9 mouse cellular contexts compared by ENCODE assay signal in the genomic region with DNA sequence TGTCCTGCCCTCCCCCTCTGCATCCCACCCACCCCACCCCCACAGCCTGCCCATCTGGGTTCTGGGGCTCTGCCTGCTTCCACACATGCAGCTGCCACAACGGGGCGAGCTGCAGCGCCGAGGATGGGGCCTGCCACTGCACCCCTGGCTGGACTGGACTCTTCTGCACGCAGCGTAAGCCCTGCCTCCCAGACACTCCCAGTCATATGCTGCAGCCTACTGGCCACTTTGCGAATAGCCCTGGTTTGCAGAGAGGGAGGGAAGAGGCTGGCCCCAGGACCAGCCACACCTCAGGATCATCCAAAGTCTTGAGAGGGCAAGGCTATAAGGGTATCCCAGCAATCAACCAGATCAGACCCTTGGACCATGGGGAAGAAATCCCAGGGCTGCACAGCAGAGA. TPM values are rescaled to one million over a fixed set of nuclear protein-coding genes. Genes with fewer than 3 reads are reported as not detected.
A peak's percentile ranks its signal among the peaks of the same experiment; 100 is the strongest.
DNase-seq lines count a peak whose midpoint lies in the region; ATAC-seq and TF ChIP-seq lines count a peak whose summit lies in the region.
"Had no signal": no experiment of that assay in that cellular context is flagged by ENCODE, and none has a peak within 500 bp of the region (broad histone marks: within the 10 kb centered on the region; RNA-seq: fewer than 3 reads in every experiment).

No protein-coding gene starts in this region.

- H3K4me2 ChIP-seq in kidney, postnatal 0 days (ENCODE audit: low read length), result no peak overlapping the region
- no peak overlapping the region for H3K4me2 ChIP-seq in neural tube, embryonic 14.5 days (ENCODE audit: low read depth, low read length)
- H3K4me2 ChIP-seq: embryonic facial prominence, embryonic 13.5 days had no signal

- H3K27me3 ChIP-seq in kidney, postnatal 0 days (ENCODE audit: insufficient read depth, low read length), result no peaks in the 10 kb centered on the region
- H3K27me3 ChIP-seq in neural tube, embryonic 14.5 days (ENCODE audit: control insufficient read depth, insufficient read depth, low read length), result no peaks in the 10 kb centered on the region
- H3K27me3 ChIP-seq: embryonic facial prominence, embryonic 13.5 days had no signal

- no peak overlapping the region for H3K27ac ChIP-seq in kidney, postnatal 0 days
- H3K27ac ChIP-seq in neural tube, embryonic 14.5 days (ENCODE audit: low read depth, low read length), result no peak overlapping the region
- H3K27ac ChIP-seq: embryonic facial prominence, embryonic 13.5 days had no signal

- peak; percentile 78 for ATAC-seq in kidney, postnatal 0 days (replicated peaks; ENCODE audit: low FRiP score, low read depth)
- peak; percentile 74; the same call in 1 of the 2 replicates for ATAC-seq in neural tube, embryonic 14.5 days (ENCODE audit: low read depth)

- 6% methylated on average over 7 of the region's 7 CpGs for WGBS in kidney, postnatal 0 days
- WGBS in neural tube, embryonic 14.5 days, result 5% methylated on average over 7 of the region's 7 CpGs

- peaks cover 14% of the 10 kb centered on the region; the same call in 1 of the 2 replicates for H3K4me1 ChIP-seq in kidney, postnatal 0 days (replicated peaks; ENCODE audit: insufficient read depth, low read length)
- H3K4me1 ChIP-seq in neural tube, embryonic 14.5 days (ENCODE audit: control insufficient read depth, insufficient read depth, low read length), result no peaks in the 10 kb centered on the region

- no peak overlapping the region for H3K9ac ChIP-seq in kidney, postnatal 0 days (ENCODE audit: low read depth, low read length)
- peak overlapping the region; percentile 5; the same call in 1 of the 2 replicates for H3K9ac ChIP-seq in neural tube, embryonic 14.5 days (replicated peaks; ENCODE audit: low read depth, low read length)
- H3K9ac ChIP-seq: embryonic facial prominence, embryonic 13.5 days had no signal

- TF ChIP-seq CTCF in kidney, postnatal 0 days (IDR thresholded peaks at IDR 0.05; ENCODE audit: low read depth), result peak; percentile 90

- H3K4me3 ChIP-seq in kidney, postnatal 0 days (replicated peaks; ENCODE audit: low read depth, low read length), result no peak overlapping the region
- H3K4me3 ChIP-seq in neural tube, embryonic 14.5 days (ENCODE audit: low read depth, low read length), result no peak overlapping the region
- H3K4me3 ChIP-seq: embryonic facial prominence, embryonic 13.5 days had no signal

- H3K36me3 ChIP-seq in kidney, postnatal 0 days (ENCODE audit: insufficient read depth, low read length), result peaks cover 19% of the 10 kb centered on the region
- peaks cover 7% of the 10 kb centered on the region; the same call in 1 of the 2 replicates for H3K36me3 ChIP-seq in neural tube, embryonic 14.5 days (ENCODE audit: control insufficient read depth, insufficient read depth, low read length)

- peak; percentile 15 to 41 for DNase-seq in urinary bladder, adult 18-20 months (ENCODE audit: low spot score in 2 of 2)
- no peak for DNase-seq in urinary bladder, postnatal 10 days (ENCODE audit: low spot score)
- peak; percentile 86 to 87 for DNase-seq in cerebellum, postnatal 10 days
- peak; percentile 27 to 34 for DNase-seq in frontal cortex, postnatal 36 days (ENCODE audit: low spot score in 2 of 2)
- peak; percentile 90 for DNase-seq in kidney, postnatal 0 days (ENCODE audit: low spot score)
- DNase-seq in lung, adult 18-20 months, result peak; percentile 12 to 26
- no peak for DNase-seq in spleen, adult 12 weeks (ENCODE audit: low spot score)

- H3K9me3 ChIP-seq in kidney, postnatal 0 days (replicated peaks; ENCODE audit: low read length), result no peaks in the 10 kb centered on the region
- H3K9me3 ChIP-seq in neural tube, embryonic 14.5 days (ENCODE audit: control insufficient read depth, low read length), result no peaks in the 10 kb centered on the region
- H3K9me3 ChIP-seq: embryonic facial prominence, embryonic 13.5 days had no signal

RNA-seq across cellular contexts. Expression of gene Rab11a, which starts 46.4 kb away (rescaled TPM):
- 1,132 and 1,149 TPM in 2 replicates for polyA plus RNA-seq in kidney, postnatal 0 days (2015; fragmentation: Nextera tagmentation; extraction: Ambion mirVana)
- polyA plus RNA-seq in neural tube, embryonic 14.5 days (2014; fragmentation: Nextera tagmentation; extraction: Ambion mirVana), result 441 and 457 TPM in 2 replicates

Comparison
In these comparisons a context has a peak if more than half of its experiments do, and no peak if none do; other contexts are left out.
1. DNase-seq: peak in urinary bladder, adult 18-20 months (2 of 2), cerebellum, postnatal 10 days (2 of 2), frontal cortex, postnatal 36 days (2 of 2), kidney, postnatal 0 days (single experiment) and lung, adult 18-20 months (2 of 2); none in urinary bladder, postnatal 10 days (single experiment) and spleen, adult 12 weeks (single experiment).